Mouse (Mus musculus) liver, embryonic 14.5 days (tissue): Measurements from ENCODE around the gene Slc38a5. TPM values are rescaled to one million over a fixed set of nuclear protein-coding genes. Genes with fewer than 3 reads are reported as not detected.
"Not testable (repeated sequence)": the region's sequence is repeated elsewhere in the genome, so short reads cannot be mapped to it uniquely, and the experiment has no call there.

ENCODE experiments used
- ATAC-seq: fragments of 200-750 bp; cut with Nextera tagmentation; 2 replicates; pipeline ENCODE4 v1.8.0; 2017; ENCODE audit warnings: moderate number of reproducible peaks, mild to moderate bottlenecking, moderate library complexity; ENCODE audit not compliant: insufficient read depth
- DNase-seq, 3 experiments: peaks; one replicate each; pipeline ENCODE4 v3.0.0-alpha.2; 2012 to 2013; ENCODE audit warnings: low read depth in 3 of 3, low spot score in 3 of 3
- H3K27ac ChIP-seq: fragments of 300-500 bp; sonication (generic); 2 replicates; pipeline ENCODE4 v1.5.1; 2014; ENCODE audit warnings: moderate library complexity, mild to moderate bottlenecking, control low read depth, inconsistent platforms
- H3K27me3 ChIP-seq: fragments of 300-500 bp; sonication (generic); 2 replicates; pipeline ENCODE4 v1.6.1; 2014; ENCODE audit warnings: mild to moderate bottlenecking, low read length, moderate library complexity; ENCODE audit not compliant: control insufficient read depth, insufficient read depth
- H3K36me3 ChIP-seq: fragments of 300-500 bp; sonication (generic); replicated peaks from 2 replicates; pipeline ENCODE4 v1.6.1; 2014; ENCODE audit warnings: low read depth; ENCODE audit not compliant: control insufficient read depth, insufficient read depth
- H3K4me1 ChIP-seq, 2 experiments: fragments of 200-500 bp in 1 of 2; fragments of 300-500 bp in 1 of 2; sonication (generic) in 1 of 2; replicated peaks; 2 replicates each; pipeline ENCODE4 v1.6.1; 2012 to 2014; ENCODE audit warnings: antibody characterized with exemption in 1 of 2, inconsistent platforms in 1 of 2, low read length in 1 of 2; ENCODE audit not compliant: control insufficient read depth in 2 of 2, insufficient read depth in 2 of 2
- H3K4me2 ChIP-seq: fragments of 300-500 bp; sonication (generic); 2 replicates; pipeline ENCODE4 v1.6.1; 2014; ENCODE audit warnings: low read depth, mild to moderate bottlenecking, control low read depth, moderate library complexity
- H3K4me3 ChIP-seq, 2 experiments: fragments of 200-500 bp in 1 of 2; fragments of 300-500 bp in 1 of 2; sonication (generic) in 1 of 2; 2 replicates each; pipeline ENCODE4 v1.5.1; 2012 to 2014; ENCODE audit warnings: low read depth in 2 of 2, low read length in 2 of 2, mild to moderate bottlenecking in 2 of 2, control low read depth in 1 of 2, inconsistent platforms in 1 of 2, moderate library complexity in 1 of 2; ENCODE audit not compliant: insufficient read depth in 1 of 2
- H3K9ac ChIP-seq: fragments of 300-500 bp; sonication (generic); replicated peaks from 2 replicates; pipeline ENCODE4 v1.6.1; 2014; ENCODE audit warnings: mild to moderate bottlenecking, control low read depth, moderate library complexity
- H3K9me3 ChIP-seq: fragments of 300-500 bp; sonication (generic); 2 replicates; pipeline ENCODE4 v1.6.1; 2016; ENCODE audit warnings: low read length, mixed read lengths; ENCODE audit not compliant: control insufficient read depth
- CTCF ChIP-seq: IDR thresholded peaks from 2 replicates; pipeline ENCODE4 v1.5.1; 2016; ENCODE audit warnings: antibody characterized with exemption, low read depth, control low read depth
- EP300 ChIP-seq: IDR thresholded peaks from 2 replicates; pipeline ENCODE4 v1.6.1; 2016; ENCODE audit warnings: antibody characterized with exemption, low read depth
- WGBS: fragments of 180-500 bp; shearing (Covaris S2); extraction: QIAGEN DNeasy Blood & Tissue Kit; methylation state at CpG from one replicate; pipeline ENCODE4 v1.1.7; 2014; ENCODE audit not compliant: insufficient replicate concordance; 5-methylcytosine and 5-hydroxymethylcytosine counted together
- polyA plus RNA-seq, 2 experiments: library from polyadenylated mRNA; depleted of rRNA in 1 of 2; stranded (reverse) in 1 of 2; unstranded in 1 of 2; fragments of >200 nt; fragmentation: Nextera tagmentation in 1 of 2; extraction: Ambion mirVana in 1 of 2; gene quantifications; 2 replicates each; pipeline versions ENCODE4 v1.2.1 to v1.2.3; 2012 to 2014

Slc38a5 gene
- polyA plus RNA-seq, 2 experiments, result 45.7 to 73.4 TPM

DNA sequence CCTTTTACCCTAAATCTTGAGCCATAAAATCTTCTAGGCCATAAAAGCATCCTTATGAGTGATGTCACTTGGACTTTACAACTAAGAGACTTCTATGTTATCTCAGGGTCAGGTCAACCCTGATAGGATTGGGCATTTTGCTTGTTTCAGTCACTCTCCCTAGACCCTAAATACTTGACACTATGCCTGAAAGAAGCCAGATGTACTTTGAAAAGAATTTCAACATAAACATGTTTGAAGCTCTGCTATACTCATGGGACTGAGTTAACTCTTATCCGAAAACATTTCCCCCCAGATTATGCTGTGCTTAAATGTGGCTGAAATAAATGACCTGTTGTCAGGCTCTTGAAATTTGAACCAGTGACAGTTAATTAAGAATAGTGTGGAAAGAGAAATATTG, 38.4 kb downstream of the Slc38a5 start:
- ATAC-seq, result no peak

GRCm38 (mm10) chrX:8314905-8315304, 44.0 kb downstream of the Slc38a5 start:
- not testable (repeated sequence) for ATAC-seq, H3K4me1 ChIP-seq, H3K9me3 ChIP-seq, H3K4me3 ChIP-seq, H3K9ac ChIP-seq, H3K4me2 ChIP-seq, H3K36me3 ChIP-seq, H3K27me3 ChIP-seq, H3K27ac ChIP-seq
- WGBS, result 5% methylated on average over 7 of the region's 7 CpGs
- TF ChIP-seq CTCF, result peak; percentile 88
- peak; percentile 26 to 50 (median 40) for DNase-seq

More for the DNA sequence above, 38.4 kb downstream of the Slc38a5 start:
- H3K9me3 ChIP-seq, result no peaks in the 10 kb centered on the region
- H3K27me3 ChIP-seq, result no peaks in the 10 kb centered on the region
- H3K4me3 ChIP-seq, result no peak overlapping the region
- no peak overlapping the region for H3K27ac ChIP-seq
- H3K4me1 ChIP-seq, result no peaks in the 10 kb centered on the region
- H3K4me2 ChIP-seq, result no peak overlapping the region
- no peak for DNase-seq
- no peak overlapping the region for H3K9ac ChIP-seq
- WGBS, result 56% methylated on average over 1 of the region's 1 CpGs
- no peak for TF ChIP-seq EP300
- no peak for TF ChIP-seq CTCF
- no peaks in the 10 kb centered on the region for H3K36me3 ChIP-seq

- Histone ChIP-seq H3K36me3 (no peaks in the 10 kb centered on the region), H3K9me3 (no peaks in the 10 kb centered on the region), H3K4me2 (no peak within 1 kb of the TSS), H3K4me3 (no peak within 1 kb of the TSS), H3K27me3 (no peaks in the 10 kb centered on the region), H3K27ac (no peak within 1 kb of the TSS), H3K9ac (no peak within 1 kb of the TSS), H3K4me1 (no peaks in the 10 kb centered on the region)
- DNase-seq (no peak), ATAC-seq (no peak)
- WGBS, result 35% methylated on average over 2 of the region's 2 CpGs
- TF ChIP-seq CTCF (no peak), EP300 (no peak)
These were observed 56.2 kb downstream of the Slc38a5 start, which contains the start of gene Ssxb10 for GRCm38 (mm10) chrX:8327124-8327523. Gene Ssxb10 (plus strand): TSS chrX:8327424.

Other genes with a start within 250 kb of the Slc38a5 start
- 24.6 and 31.3 TPM in 2 replicates for gene Suv39h1, start 196.4 kb upstream of the Slc38a5 start, polyA plus RNA-seq (2012; rRNA removed)
- 28.4 and 34.8 TPM in 2 replicates for gene Suv39h1, start 196.4 kb upstream of the Slc38a5 start, polyA plus RNA-seq (2014; fragmentation: Nextera tagmentation; extraction: Ambion mirVana)
- 8.2 and 10.0 TPM in 2 replicates for gene Was, start 180.6 kb upstream of the Slc38a5 start, polyA plus RNA-seq (2012; rRNA removed)
- 2.7 and 3.5 TPM in 2 replicates for gene Was, start 180.6 kb upstream of the Slc38a5 start, polyA plus RNA-seq (2014; fragmentation: Nextera tagmentation; extraction: Ambion mirVana)
- gene Wdr13, start 138.2 kb upstream of the Slc38a5 start, polyA plus RNA-seq (2012; rRNA removed), result 14.3 and 14.5 TPM in 2 replicates
- gene Wdr13, start 138.2 kb upstream of the Slc38a5 start, polyA plus RNA-seq (2014; fragmentation: Nextera tagmentation; extraction: Ambion mirVana), result 3.7 and 4.4 TPM in 2 replicates
- 135 and 224 TPM in 2 replicates for gene Rbm3, start 125.3 kb upstream of the Slc38a5 start, polyA plus RNA-seq (2012; rRNA removed)
- 317 and 352 TPM in 2 replicates for gene Rbm3, start 125.3 kb upstream of the Slc38a5 start, polyA plus RNA-seq (2014; fragmentation: Nextera tagmentation; extraction: Ambion mirVana)
- 5.4 TPM in 2 replicates for gene Tbc1d25, start 95.0 kb upstream of the Slc38a5 start, polyA plus RNA-seq (2012; rRNA removed)
- 4.2 and 4.9 TPM in 2 replicates for gene Tbc1d25, start 95.0 kb upstream of the Slc38a5 start, polyA plus RNA-seq (2014; fragmentation: Nextera tagmentation; extraction: Ambion mirVana)
- 29.3 and 39.5 TPM in 2 replicates for gene Ebp, start 77.6 kb upstream of the Slc38a5 start, polyA plus RNA-seq (2012; rRNA removed)
- 64.0 and 69.6 TPM in 2 replicates for gene Ebp, start 77.6 kb upstream of the Slc38a5 start, polyA plus RNA-seq (2014; fragmentation: Nextera tagmentation; extraction: Ambion mirVana)
- 1.2 and 1.3 TPM in 2 replicates for gene Porcn, start 64.6 kb upstream of the Slc38a5 start, polyA plus RNA-seq (2012; rRNA removed)
- gene Porcn, start 64.6 kb upstream of the Slc38a5 start, polyA plus RNA-seq (2014; fragmentation: Nextera tagmentation; extraction: Ambion mirVana), result 0.53 and 0.86 TPM in 2 replicates
- 23.9 and 27.1 TPM in 2 replicates for gene Ftsj1, start 18.7 kb upstream of the Slc38a5 start, polyA plus RNA-seq (2012; rRNA removed)
- 35.2 and 37.5 TPM in 2 replicates for gene Ftsj1, start 18.7 kb upstream of the Slc38a5 start, polyA plus RNA-seq (2014; fragmentation: Nextera tagmentation; extraction: Ambion mirVana)
- not detected in 2 replicates for gene Ssxb10, start 56.3 kb downstream of the Slc38a5 start, polyA plus RNA-seq (2012; rRNA removed)
- gene Ssxb10, start 56.3 kb downstream of the Slc38a5 start, polyA plus RNA-seq (2014; fragmentation: Nextera tagmentation; extraction: Ambion mirVana), result not detected in 2 replicates
- not detected in 2 replicates for gene Ssxb9, start 95.8 kb downstream of the Slc38a5 start, polyA plus RNA-seq (2012; rRNA removed)
- not detected in 2 replicates for gene Ssxb9, start 95.8 kb downstream of the Slc38a5 start, polyA plus RNA-seq (2014; fragmentation: Nextera tagmentation; extraction: Ambion mirVana)
- gene Ssxb1, start 142.2 kb downstream of the Slc38a5 start, polyA plus RNA-seq (2012; rRNA removed), result not detected in 2 replicates
- gene Ssxb1, start 142.2 kb downstream of the Slc38a5 start, polyA plus RNA-seq (2014; fragmentation: Nextera tagmentation; extraction: Ambion mirVana), result not detected in 2 replicates
- not detected in 2 replicates for gene Ssxb2, start 190.6 kb downstream of the Slc38a5 start, polyA plus RNA-seq (2012; rRNA removed)
- not detected in 2 replicates for gene Ssxb2, start 190.6 kb downstream of the Slc38a5 start, polyA plus RNA-seq (2014; fragmentation: Nextera tagmentation; extraction: Ambion mirVana)